Mouse (Mus musculus) ES-E14 (cell line): ENCODE data around the gene Gm10198. TPM values are rescaled to one million over a fixed set of nuclear protein-coding genes. Genes with fewer than 3 reads are reported as not detected.

Experiments
- DNase-seq: peaks from one replicate; pipeline ENCODE4 v3.0.0-alpha.2; 2013; ENCODE audit warnings: low read depth, low spot score
- H3K27ac ChIP-seq: 2 replicates; pipeline ENCODE4 v1.5.1; 2012; ENCODE audit warnings: low read depth, mild to moderate bottlenecking, low read length, moderate library complexity, mixed read lengths; ENCODE audit not compliant: poor library complexity, insufficient read depth, severe bottlenecking
- H3K36me3 ChIP-seq: 2 replicates; pipeline ENCODE4 v1.6.1; 2012; ENCODE audit warnings: mild to moderate bottlenecking, low read length, moderate library complexity, mixed read lengths; ENCODE audit not compliant: control insufficient read depth, poor library complexity, insufficient read depth, severe bottlenecking
- H3K4me1 ChIP-seq, 2 experiments: fragments of 150-350 bp in 1 of 2; sonication (generic) in 1 of 2; 2 replicates each; pipeline ENCODE4 v1.6.1; 2012; ENCODE audit warnings: low read length in 2 of 2, mild to moderate bottlenecking in 1 of 2, mixed read lengths in 1 of 2; ENCODE audit not compliant: control insufficient read depth in 2 of 2, insufficient read depth in 2 of 2, poor library complexity in 1 of 2
- H3K4me3 ChIP-seq, 2 experiments: fragments of 150-350 bp in 1 of 2; sonication (generic) in 1 of 2; 2 replicates each; pipeline ENCODE4 v1.5.1; 2012; ENCODE audit warnings: low read length in 2 of 2, low read depth in 1 of 2, mild to moderate bottlenecking in 1 of 2, mixed read lengths in 1 of 2; ENCODE audit not compliant: insufficient read depth in 1 of 2, poor library complexity in 1 of 2, severe bottlenecking in 1 of 2
- H3K9ac ChIP-seq: 2 replicates; pipeline ENCODE4 v1.6.1; 2012; ENCODE audit warnings: low read depth, mild to moderate bottlenecking, low read length, mixed read lengths; ENCODE audit not compliant: poor library complexity, insufficient read depth, severe bottlenecking
- H3K9me3 ChIP-seq: fragments of 150-350 bp; sonication (generic); 2 replicates; pipeline ENCODE4 v1.6.1; 2012; ENCODE audit warnings: low read depth, mild to moderate bottlenecking, low read length; ENCODE audit not compliant: control insufficient read depth, insufficient read depth
- CHD2 ChIP-seq: IDR thresholded peaks from 2 replicates; pipeline ENCODE4 v1.6.1; 2014; ENCODE audit warnings: mild to moderate bottlenecking, low read depth, low read length, inconsistent platforms
- HCFC1 ChIP-seq: IDR thresholded peaks from 2 replicates; pipeline ENCODE4 v1.6.1; 2012; ENCODE audit warnings: low read length, inconsistent platforms, borderline replicate concordance; ENCODE audit not compliant: insufficient read depth
- MAFK ChIP-seq: IDR thresholded peaks from 2 replicates; pipeline ENCODE4 v1.6.1; 2014; ENCODE audit warnings: mild to moderate bottlenecking, low read depth, low read length, inconsistent platforms; ENCODE audit not compliant: insufficient read depth
- ZC3H11A ChIP-seq: IDR thresholded peaks from 2 replicates; pipeline ENCODE4 v1.6.1; 2012; ENCODE audit warnings: low read depth, mild to moderate bottlenecking, inconsistent platforms, low read length, borderline replicate concordance
- ZNF384 ChIP-seq: IDR thresholded peaks from 2 replicates; pipeline ENCODE4 v1.6.1; 2012; ENCODE audit warnings: low read depth, low read length, inconsistent platforms
- in situ Hi-C, 2 experiments: fragments of 600-800 bp; cut with MboI; formaldehyde crosslinking; loops; one replicate each; pipeline ENCODE4 v1.15.1; 2025; ENCODE audit warnings: low sequenced_read_pairs in 2 of 2, inconsistent platforms in 1 of 2; ENCODE audit not compliant: unreplicated experiment in 2 of 2
- total RNA-seq: library from RNA; depleted of rRNA; stranded (reverse); fragments of 300-350 nt; gene quantifications from 2 replicates; pipeline ENCODE4 v1.2.3, GENCODE M21; 2012

Gene Gm10198
- total RNA-seq, 1 experiment = not detected

GRCm38 (mm10) chr13:111553941-111554340 lies 38.6 kb upstream of the Gm10198 start:
- in situ Hi-C loops = no loop called here
- H3K9ac ChIP-seq = peak overlapping the region; percentile 45; the same call in 1 of the 2 replicates
- H3K9me3 ChIP-seq = no peaks in the 10 kb centered on the region
- no peak for TF ChIP-seq ZNF384
- no peak for TF ChIP-seq MAFK
- no peak for TF ChIP-seq HCFC1
- TF ChIP-seq CHD2 = no peak
- TF ChIP-seq ZC3H11A = no peak
- no peaks in the 10 kb centered on the region for H3K36me3 ChIP-seq
- no peaks in the 10 kb centered on the region; a peak in 2 of 4 replicates for H3K4me1 ChIP-seq
- DNase-seq = no peak
- peak overlapping the region; percentile 87; the same call in 1 of the 2 replicates for H3K27ac ChIP-seq
- H3K4me3 ChIP-seq = no peak overlapping the region; a peak in 1 of 4 replicates

GRCm38 (mm10) chr13:111555333-111555732 lies 37.3 kb upstream of the Gm10198 start:
- no peak for DNase-seq
- no peak overlapping the region for H3K27ac ChIP-seq

DNA sequence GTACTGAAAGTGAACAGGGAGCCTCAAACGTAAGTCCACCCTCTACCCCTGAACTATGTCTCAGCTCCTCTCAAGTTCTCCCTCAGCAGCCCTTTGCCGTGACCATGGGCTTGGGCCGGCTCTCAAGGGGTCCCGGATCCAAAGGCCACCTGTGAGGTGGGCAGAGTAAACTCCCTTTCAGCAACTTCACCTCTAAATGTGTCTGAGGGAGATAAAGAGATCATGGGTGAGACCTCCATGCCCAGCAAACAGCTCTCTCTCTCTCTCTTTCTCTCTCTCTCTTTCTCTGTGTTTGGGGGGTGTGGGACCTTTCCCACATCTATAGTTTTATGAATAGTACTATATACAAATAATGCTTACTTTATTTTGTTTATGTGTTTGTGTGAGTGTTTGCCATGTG lies 36.2 kb upstream of the Gm10198 start:
- Histone ChIP-seq H3K27ac (no peak overlapping the region), H3K4me1 (no peaks in the 10 kb centered on the region; a peak in 2 of 4 replicates), H3K9me3 (no peaks in the 10 kb centered on the region), H3K9ac (no peak overlapping the region), H3K36me3 (no peaks in the 10 kb centered on the region), H3K4me3 (no peak overlapping the region)
- in situ Hi-C loops = no loop called here
- no peak for TF ChIP-seq ZNF384
- no peak for DNase-seq

More at GRCm38 (mm10) chr13:111555333-111555732, 37.3 kb upstream of the Gm10198 start:
- H3K4me1 ChIP-seq = no peaks in the 10 kb centered on the region; a peak in 2 of 4 replicates
- no peak overlapping the region for H3K4me3 ChIP-seq
- H3K9ac ChIP-seq = no peak overlapping the region
- no peak for TF ChIP-seq ZC3H11A
- TF ChIP-seq CHD2 = no peak
- TF ChIP-seq HCFC1 = no peak
- TF ChIP-seq MAFK = no peak
- no peak for TF ChIP-seq ZNF384
- no peaks in the 10 kb centered on the region for H3K36me3 ChIP-seq
- in situ Hi-C loops = no loop called here
- no peaks in the 10 kb centered on the region for H3K9me3 ChIP-seq

DNA sequence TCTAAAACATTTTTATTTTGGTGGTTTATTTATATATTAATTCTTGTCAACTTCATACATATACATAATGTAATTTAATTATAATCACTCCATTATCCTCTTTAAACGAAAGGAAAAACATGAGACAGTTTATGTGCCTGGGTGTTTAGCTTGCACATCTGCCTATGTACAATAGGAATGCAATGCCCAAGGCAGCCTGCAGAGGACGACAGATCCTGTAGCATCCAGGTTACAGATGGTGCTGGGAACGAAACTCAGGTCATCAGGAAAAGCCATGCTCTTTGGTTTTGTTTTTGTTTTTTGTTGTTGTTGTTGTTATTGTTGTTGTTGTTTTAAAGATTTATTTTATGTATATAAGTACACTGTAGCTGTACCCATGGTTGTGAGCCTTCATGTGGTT lies 32.4 kb upstream of the Gm10198 start:
- TF ChIP-seq MAFK (no peak), ZC3H11A (no peak), ZNF384 (no peak), HCFC1 (no peak), CHD2 (no peak)
- no peak overlapping the region for H3K9ac ChIP-seq
- H3K27ac ChIP-seq = no peak overlapping the region
- H3K4me1 ChIP-seq = no peaks in the 10 kb centered on the region
- in situ Hi-C loops = no loop called here
- no peaks in the 10 kb centered on the region for H3K9me3 ChIP-seq
- no peak for DNase-seq
- no peak overlapping the region for H3K4me3 ChIP-seq
- no peaks in the 10 kb centered on the region for H3K36me3 ChIP-seq

- H3K9me3 ChIP-seq = no peaks in the 10 kb centered on the region
- TF ChIP-seq ZC3H11A (no peak), MAFK (no peak), ZNF384 (no peak), CHD2 (no peak), HCFC1 (no peak)
- no peaks in the 10 kb centered on the region for H3K4me1 ChIP-seq
- no peak overlapping the region for H3K4me3 ChIP-seq
- no peak overlapping the region for H3K9ac ChIP-seq
- DNase-seq = no peak
- no peak overlapping the region for H3K27ac ChIP-seq
- H3K36me3 ChIP-seq = no peaks in the 10 kb centered on the region
- in situ Hi-C loops = no loop called here
Measured at GRCm38 (mm10) chr13:111562595-111562994, 30.0 kb upstream of the Gm10198 start.
